Mouse (Mus musculus) layer of hippocampus, adult 2 months (tissue): Measurements from ENCODE around the gene Vangl2. TPM values are rescaled to one million over a fixed set of nuclear protein-coding genes. Genes with fewer than 3 reads are reported as not detected.

Source experiments
- DNase-seq, 2 experiments: peaks; one replicate each; pipeline ENCODE4 v3.0.0; 2022; ENCODE audit warnings: low spot score in 2 of 2
- H3K27ac ChIP-seq: fragments of 200-600 bp; 2 replicates; pipeline ENCODE4 v1.8.1; 2022
- H3K4me3 ChIP-seq: fragments of 200-600 bp; 2 replicates; pipeline ENCODE4 v1.8.1; 2022; ENCODE audit warnings: mild to moderate bottlenecking
- CTCF ChIP-seq: fragments of 200-600 bp; conservative IDR thresholded peaks from 2 replicates; pipeline ENCODE4 v1.8.1; 2022; ENCODE audit warnings: antibody characterized with exemption, mild to moderate bottlenecking, moderate library complexity
- long read RNA-seq, 2 experiments: library from polyadenylated mRNA; stranded (forward); transcript quantifications; one replicate each; pipeline ENCODE4 v2.0.0; 2021; ENCODE audit warnings: borderline mapping rate in 2 of 2
- total RNA-seq, 2 experiments: library from RNA; stranded (reverse); gene quantifications; 2 replicates each; pipeline ENCODE4 v1.2.3; 2021

Vangl2 gene
- 10 to 100 TPM; 15.0 to 18.2 TPM for total RNA-seq
- long read RNA-seq, experiment 1, full-length matches to known transcripts: 3 of 7 reads
- long read RNA-seq, experiment 1, partial matches to known transcripts: 3 of 7 reads
- long read RNA-seq, experiment 1, other reads (novel, unspliced or antisense): 1 of 7 reads
- long read RNA-seq, experiment 2, full-length matches to known transcripts: 4 of 12 reads
- long read RNA-seq, experiment 2, partial matches to known transcripts: 4 of 12 reads
- long read RNA-seq, experiment 2, other reads (novel, unspliced or antisense): 4 of 12 reads

DNA sequence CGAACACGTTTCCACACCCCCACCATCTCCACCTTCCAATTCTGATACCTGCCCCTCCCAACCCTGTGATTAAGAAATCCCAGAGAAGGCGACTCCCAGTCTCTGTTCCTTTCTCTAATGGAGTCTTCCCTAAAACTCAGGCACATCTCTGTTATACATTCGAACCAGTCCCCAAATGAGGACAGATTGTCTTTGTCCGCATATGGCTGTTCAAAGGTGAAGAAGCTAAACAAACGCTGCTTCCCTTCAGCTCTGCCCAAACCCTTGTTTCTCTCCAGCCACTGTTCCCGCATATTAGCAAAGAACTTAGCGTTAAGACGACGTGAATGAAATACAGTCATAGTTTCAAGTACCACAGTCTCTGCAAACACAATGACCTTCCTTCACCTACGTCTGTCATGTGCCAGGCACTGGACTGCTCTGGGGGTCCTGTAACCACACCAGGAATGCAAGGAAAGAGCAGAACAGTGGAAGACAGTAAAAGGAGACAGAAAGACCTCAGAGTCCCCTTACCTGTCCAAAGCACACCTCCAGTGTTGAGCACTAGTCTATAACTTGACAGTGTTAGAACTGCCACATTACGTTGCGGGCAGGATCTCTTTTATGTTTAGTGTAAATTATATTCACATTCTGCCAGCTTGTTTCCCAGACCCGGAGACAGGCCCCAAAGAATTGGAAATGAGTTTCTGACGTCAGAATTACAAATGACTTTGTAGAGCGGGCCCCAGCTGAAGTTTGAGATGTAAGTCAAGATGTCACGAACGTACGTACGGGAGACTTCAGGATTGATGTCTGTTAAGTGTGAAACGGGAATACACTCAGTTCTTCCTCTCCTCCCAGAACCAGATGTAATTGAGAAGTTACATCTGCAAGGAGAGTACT is at the start of gene Vangl2:
TSS of gene Vangl2 (minus strand) at position 51 of the 882 bp plus-strand sequence.
- Histone ChIP-seq H3K4me3 (peak within 1 kb of the TSS; percentile 75), H3K27ac (peak within 1 kb of the TSS; percentile 89)
- TF ChIP-seq CTCF: no peak
- no peak for DNase-seq

DNA sequence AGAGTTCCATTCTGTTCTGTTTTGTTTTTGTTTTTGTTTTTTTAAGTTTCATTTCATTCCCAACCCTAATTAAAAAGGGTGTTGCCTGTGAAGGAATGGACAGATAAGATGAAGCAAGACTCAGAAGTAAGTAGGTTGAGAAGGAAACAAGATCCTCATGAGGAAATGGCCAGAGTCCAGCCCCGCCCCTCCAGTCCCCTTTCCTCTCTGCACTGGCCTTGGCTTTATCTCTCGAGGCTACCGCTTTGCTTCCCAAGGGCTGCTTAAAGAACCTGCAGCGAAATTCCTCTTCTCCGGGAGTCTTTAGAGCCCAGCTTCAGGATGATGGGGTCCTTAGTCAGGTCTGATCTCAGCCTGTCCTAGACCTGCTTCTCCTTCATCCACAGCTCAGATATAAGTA is 49.7 kb upstream of the Vangl2 start:
- TF ChIP-seq CTCF: no peak
- Histone ChIP-seq H3K4me3 (no peak overlapping the region), H3K27ac (no peak overlapping the region)
- DNase-seq: no peak

DNA sequence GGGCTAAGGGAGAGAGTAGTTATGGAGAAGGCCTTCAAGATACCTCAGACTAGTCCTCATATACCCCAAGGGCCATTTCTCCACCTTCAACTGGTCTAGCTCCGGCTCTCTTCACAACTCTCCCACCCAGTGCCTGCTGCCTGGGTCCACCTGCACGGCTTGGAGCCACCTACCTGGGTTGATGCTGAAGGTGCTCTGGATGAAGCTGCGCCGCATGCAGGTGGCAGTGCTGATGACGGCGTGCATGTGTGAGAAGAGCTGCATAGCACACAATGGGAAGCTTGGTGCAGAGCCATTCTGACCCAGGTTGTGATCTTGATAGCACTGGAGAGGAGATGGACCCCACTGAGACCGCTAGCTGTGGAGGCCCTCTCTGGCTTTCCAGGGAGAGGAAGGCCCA is 44.4 kb upstream of the Vangl2 start:
- Histone ChIP-seq H3K4me3 (no peak overlapping the region), H3K27ac (no peak overlapping the region)
- TF ChIP-seq CTCF: no peak
- no peak for DNase-seq

DNA sequence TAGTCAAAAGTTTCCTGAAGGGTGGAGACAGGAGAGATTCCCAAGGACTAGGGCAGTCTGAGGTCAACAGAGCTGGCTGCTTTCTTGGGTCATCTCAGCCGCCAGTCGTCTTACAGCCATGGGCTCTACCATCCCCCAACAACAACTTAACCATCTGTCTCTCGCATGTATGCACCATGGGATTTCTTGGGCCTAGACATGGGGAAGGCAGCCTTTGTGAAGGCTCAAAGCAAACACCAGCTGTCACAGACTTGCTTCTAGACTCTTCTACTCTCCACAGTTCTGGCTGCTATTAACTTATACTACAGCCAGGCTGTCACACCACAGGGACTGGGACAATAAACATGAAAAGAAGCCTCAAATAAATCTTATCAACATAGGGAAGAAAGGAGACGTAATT is 43.3 kb upstream of the Vangl2 start:
- no peak for TF ChIP-seq CTCF
- Histone ChIP-seq H3K27ac (no peak overlapping the region), H3K4me3 (no peak overlapping the region)
- no peak for DNase-seq

DNA sequence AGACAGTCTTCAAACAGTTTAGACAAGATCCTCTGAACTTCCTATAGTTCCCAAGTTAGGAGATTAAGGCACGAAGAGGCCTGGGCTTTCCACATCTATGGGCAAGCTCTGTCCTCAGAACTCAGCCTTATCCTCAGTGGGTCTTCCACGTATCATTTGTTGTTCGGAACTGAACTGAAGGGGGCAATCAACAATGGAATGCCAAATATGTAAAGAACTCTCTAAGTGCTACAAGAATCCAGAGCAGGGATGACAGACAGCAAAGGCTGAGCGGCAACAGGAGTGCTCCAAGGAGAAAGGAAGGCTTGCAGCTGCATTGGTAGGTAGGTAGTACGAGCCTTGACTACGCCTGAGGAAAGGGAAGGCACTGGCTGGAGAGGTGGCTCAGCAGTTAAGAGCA is 42.0 kb upstream of the Vangl2 start:
- Histone ChIP-seq H3K4me3 (no peak overlapping the region), H3K27ac (no peak overlapping the region)
- no peak for TF ChIP-seq CTCF
- DNase-seq: no peak

DNA sequence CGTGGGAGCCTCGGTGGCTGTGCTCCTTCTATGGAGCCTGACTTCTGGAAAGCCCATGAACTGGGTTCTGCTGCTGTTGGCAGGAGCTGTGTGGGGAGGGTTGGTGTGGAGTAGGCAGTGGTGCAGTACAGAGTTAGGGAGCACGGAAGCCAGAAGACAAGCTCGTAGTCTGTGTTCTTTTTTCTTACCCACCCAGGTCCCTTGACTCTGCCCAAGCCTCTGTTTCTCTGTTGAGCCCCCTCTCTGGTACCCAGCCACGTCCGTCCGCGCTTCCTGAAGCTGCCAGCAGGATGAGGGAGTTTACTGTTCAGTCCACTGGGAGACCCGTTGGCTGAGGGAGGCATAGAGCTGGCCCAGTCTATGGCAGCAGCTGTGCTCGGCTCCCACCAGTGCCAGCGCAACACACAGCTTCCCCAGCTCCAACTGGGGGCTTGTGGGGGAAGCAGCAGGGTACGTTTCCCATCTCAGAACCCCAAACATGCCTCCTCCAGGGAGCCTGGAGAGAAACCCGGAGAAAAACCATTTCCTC is 36.4 kb upstream of the Vangl2 start:
- Histone ChIP-seq H3K4me3 (no peak overlapping the region), H3K27ac (peak overlapping the region; percentile 79)
- DNase-seq: peak in 1 of 2 experiments; percentile 30
- peak; percentile 34; the same call in 1 of the 2 replicates for TF ChIP-seq CTCF

DNA sequence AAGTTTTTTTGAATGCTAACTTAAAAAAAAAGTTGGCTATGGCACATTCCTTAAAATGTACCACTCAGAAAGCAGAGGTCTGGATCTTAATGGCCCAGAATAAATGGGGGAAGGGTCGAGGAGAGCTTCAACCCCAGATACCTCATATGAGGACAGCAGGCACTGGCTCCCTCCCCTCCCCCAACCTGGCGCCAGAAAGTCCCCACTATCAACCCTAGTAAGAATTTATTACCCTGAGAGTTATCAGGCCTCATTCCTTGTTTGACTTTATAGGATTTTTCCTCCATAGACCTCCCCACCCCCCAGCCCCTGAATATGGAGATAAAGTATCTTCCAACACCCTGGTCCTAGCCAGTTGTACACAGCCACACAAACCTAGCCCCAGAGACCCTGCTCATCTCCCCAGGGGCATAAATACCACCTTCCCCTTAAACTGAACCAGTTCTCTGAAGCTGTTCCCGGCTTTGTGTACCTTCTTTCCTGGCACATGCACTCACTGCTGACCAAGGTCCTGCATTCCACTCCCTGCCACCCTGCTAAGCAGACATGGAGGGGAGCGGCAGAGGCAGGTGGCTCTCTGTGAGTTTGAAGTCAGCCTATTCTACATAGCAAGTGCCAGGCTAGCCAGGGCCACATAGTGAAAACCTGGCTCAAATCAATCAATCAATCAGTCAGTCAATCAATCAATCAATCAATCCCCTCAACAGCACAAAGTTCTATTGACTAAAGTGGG is 35.2 kb upstream of the Vangl2 start:
- Histone ChIP-seq H3K27ac (no peak overlapping the region; the same call in 1 of the 2 replicates), H3K4me3 (no peak overlapping the region)
- no peak for TF ChIP-seq CTCF
- no peak for DNase-seq

DNA sequence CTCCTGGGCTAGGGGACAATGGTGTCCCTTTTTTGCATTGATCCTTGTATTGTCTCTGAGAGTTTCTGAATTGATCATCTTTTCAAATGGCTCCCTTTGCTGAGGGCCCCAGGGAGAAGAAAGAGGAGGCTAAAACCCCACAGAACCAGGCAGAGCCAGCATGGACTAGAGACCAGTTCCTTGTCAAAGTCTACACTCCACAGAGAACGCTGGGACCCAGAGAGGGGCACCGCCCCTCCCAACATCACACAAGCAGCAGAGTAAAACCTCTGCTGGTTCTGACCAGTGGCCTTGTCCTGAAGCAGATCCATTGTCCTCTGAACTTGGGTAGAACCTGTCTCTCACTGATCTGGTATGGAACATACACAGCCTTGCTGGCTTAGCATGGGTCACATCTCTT is 33.9 kb upstream of the Vangl2 start:
- DNase-seq: no peak
- Histone ChIP-seq H3K4me3 (no peak overlapping the region), H3K27ac (no peak overlapping the region)
- TF ChIP-seq CTCF: no peak

DNA sequence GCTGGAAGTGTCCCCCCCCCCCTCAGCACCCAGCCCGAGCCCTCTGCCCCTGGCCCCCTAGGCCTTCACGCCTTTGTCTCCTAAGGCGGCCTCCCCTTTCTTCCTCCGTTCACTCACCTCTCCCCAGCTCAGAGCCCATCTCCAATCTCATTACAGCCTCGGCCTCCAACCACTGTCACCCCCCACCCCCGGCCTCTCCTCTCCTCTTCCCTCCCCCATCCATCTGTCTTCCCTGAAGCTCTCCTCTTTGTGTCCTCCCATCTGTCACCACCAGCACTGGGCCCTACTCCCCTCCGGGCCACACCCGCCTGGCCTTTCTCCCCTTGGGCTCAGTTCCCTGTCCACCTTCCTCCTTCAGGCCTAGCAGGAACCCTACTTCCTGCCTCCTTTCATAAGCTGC is 33.0 kb upstream of the Vangl2 start:
- Histone ChIP-seq H3K27ac (no peak overlapping the region), H3K4me3 (no peak overlapping the region)
- no peak for TF ChIP-seq CTCF
- DNase-seq: no peak

DNA sequence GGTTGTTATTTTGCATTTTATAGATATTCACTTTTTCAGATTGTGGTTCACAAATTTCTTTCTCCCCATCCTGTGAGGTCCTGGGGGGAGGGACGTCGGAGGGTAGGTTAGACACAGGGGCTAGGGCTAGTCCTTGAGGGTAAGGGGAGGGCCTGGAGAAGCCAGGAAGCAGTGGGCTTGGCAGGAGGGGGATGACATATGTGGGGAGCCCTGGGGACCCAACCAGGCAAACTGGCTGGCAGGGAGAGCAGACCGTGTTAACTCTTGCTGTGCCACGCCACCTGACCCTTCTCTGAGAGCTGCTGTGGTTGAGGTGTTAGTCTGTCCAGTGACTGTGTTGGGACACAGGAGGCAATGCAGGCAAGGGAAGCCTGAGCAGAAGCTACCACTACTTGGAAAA is 32.4 kb upstream of the Vangl2 start:
- no peak for TF ChIP-seq CTCF

DNA sequence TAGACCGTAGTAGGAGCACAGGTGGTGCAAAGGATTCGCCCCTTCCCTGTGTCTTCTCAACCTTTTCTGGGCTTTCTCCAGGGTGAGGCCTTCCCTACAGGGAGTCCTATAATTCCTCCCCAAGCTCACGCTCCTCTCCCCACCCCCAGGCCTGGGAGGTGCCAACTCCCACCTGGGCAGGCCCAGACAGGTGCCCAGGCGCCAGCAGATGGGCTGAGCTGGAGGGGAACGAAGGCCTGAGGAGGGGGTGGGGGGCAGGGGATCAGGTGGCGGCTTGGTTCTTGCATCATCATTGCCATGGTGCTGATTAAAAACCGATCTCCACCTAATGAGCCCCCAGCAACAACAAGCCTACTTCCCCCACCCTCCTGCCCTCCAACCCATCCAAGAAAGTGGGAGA is 30.6 kb upstream of the Vangl2 start:
- H3K27ac ChIP-seq: peak overlapping the region; percentile 53; the same call in 1 of the 2 replicates

More for the DNA sequence above, 32.4 kb upstream of the Vangl2 start:
- Histone ChIP-seq H3K27ac (no peak overlapping the region), H3K4me3 (no peak overlapping the region)
- no peak for DNase-seq

DNA sequence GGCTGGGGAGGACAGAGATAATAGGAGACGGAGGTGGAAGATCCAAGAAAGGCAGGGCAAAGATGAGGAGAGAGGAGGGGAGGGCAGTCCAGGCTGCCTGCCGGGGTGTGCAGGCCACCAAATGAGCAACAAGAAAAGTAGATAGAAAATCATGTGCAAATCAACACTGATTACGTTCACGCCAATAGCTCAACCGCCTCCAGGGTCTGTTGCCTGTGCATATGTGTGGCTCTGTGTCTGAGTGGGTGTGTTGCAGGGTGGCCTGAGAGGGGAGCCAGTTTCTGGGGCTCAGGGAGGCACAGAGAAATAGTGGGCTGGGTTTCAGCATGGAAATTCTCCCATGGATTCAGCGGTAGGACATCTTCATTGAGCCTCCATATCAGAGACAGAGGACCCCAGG is 30.1 kb upstream of the Vangl2 start:
- H3K27ac ChIP-seq: peak overlapping the region; percentile 53; the same call in 1 of the 2 replicates
- DNase-seq: no peak
- TF ChIP-seq CTCF: no peak
- no peak overlapping the region for H3K4me3 ChIP-seq

More for the DNA sequence above, 30.6 kb upstream of the Vangl2 start:
- no peak overlapping the region for H3K4me3 ChIP-seq
- no peak for TF ChIP-seq CTCF
- no peak for DNase-seq
